Mouse (Mus musculus) lung, postnatal 36 days (tissue): Measurements from ENCODE around the gene Sh3d21.
A peak's percentile ranks its signal among the peaks of the same experiment; 100 is the strongest.
"Not testable (repeated sequence)": the region's sequence is repeated elsewhere in the genome, so short reads cannot be mapped to it uniquely, and the experiment has no call there.

Source experiments
- DNase-seq: peaks from one replicate; pipeline ENCODE4 v3.0.0; 2022; ENCODE audit warnings: mixed read lengths

The Sh3d21 gene

DNA sequence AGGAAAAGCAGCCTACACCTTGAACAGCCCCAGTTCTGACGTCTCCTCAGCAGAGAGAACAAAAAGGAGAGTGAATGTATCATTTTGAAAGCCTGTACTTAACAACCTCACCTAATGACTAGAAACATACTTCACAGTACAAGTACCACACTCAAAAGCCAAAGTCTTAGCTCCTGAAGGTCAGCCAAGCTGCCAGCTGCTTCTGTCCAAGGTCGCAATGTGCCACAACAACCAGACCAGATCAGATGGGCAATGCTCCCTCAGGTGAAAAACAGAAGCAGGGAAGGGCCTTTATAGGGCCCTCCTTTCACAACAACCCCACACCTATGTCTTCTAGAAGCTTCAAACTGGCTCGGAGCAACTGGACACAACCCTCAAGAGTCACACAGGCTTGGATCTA, 2.8 kb upstream of the Sh3d21 start:
- peak; percentile 73 for DNase-seq

DNA sequence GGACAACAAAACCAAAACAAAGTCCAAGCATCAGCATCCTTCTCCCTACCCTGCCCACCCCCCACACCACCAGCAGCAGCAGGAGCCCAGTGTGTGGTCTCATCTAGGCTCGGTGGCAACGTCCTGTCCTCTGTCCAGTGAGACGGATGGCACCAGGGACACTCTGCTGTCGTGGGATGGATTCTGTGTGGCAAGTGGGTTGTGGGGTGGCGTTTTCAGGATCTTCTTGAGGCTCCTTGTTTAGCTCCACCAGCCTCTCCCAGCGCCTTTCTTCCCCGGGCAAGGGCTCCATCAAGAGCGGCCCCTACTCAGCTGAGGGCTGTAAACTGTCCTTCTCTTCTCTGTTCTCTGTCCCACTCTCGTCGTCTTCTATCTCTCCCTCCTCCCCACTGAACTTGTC, 1.8 kb upstream of the Sh3d21 start:
- not testable (repeated sequence) for DNase-seq

DNA sequence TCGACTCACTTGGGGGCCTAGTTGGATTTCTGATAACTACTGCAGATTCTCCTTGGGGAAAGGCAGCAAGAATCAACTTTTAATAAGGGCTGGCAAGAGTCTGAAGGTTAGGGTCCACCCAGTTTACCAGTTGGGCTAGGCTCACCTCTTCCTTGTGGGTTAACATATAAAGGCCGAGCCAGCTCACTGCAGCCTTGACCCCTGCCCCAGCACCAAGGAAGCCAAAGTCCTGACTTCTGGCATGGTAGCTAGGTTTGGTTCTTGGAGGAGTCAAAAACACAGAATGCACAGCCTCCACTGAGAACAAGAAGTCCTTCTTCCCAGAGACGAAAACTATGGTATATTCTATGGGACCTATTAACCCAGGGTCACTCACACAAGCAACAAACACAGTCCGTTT, 394 bp upstream of the Sh3d21 start:
- no peak for DNase-seq

DNA sequence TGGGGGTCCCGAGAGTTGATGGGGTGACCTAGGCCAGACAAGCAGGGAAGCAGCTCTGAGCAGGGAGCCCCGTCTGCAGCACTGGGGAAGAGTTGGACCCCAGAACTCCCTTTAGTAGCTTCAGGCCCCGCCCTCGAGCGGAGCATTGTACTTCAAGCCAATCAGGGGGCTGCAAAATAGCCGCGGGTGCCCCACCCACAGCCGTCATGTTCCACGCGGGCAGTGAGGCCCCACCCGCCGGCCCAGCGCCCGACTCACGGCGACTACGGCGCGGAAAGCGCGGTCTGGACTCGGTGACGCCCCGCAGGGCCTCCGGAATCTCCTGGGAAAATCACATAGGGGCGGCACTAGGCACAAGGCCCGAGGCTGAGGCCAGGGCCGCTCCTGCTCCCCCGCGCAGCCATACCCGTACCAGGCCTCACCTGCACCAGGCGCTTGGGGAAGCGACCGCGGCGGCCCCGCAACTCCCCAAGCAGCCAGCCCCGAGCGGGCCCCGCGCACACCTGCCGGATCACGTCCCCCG, 686 bp downstream of the Sh3d21 start:
- peak; percentile 97 for DNase-seq

DNA sequence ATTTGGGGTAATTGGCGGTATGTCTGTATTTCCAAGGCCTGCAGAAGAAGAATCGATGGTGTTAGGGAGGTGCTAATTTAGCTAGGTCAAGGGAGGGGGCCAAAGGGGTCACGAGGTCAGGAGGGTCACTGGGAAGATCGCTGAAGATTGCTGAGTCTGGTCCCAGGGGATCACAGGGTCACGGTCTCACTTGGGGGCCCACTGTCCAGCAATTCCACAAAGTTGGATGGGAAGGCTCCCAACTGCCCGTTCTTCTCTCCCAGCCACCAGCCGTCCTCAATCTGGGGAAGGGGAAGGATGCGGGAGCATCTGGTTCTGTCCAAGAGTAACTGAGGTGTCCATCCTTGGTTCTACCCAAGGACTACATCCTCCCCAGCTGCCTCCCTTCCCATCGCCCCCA, 1.3 kb downstream of the Sh3d21 start:
- no peak for DNase-seq

DNA sequence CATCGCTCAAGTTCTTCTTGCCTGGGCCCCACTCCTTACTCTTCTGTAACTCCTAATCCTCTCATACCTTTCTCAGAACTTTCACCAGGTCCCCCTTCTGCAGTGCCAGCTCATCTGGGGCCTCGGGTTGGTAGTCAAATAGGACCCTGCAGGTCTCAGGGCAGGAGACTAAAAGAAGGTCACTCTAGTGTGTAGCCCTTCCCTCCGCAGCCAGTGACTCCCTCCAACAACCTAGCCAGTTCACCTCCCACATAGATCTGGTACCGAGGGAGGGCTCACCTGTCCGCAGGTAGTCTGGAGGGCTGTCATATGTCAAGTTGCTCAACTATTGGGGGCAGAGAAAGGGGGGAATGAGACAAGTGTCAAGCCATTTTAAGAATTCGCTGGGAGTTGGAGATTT, 1.8 kb downstream of the Sh3d21 start:
- no peak for DNase-seq

DNA sequence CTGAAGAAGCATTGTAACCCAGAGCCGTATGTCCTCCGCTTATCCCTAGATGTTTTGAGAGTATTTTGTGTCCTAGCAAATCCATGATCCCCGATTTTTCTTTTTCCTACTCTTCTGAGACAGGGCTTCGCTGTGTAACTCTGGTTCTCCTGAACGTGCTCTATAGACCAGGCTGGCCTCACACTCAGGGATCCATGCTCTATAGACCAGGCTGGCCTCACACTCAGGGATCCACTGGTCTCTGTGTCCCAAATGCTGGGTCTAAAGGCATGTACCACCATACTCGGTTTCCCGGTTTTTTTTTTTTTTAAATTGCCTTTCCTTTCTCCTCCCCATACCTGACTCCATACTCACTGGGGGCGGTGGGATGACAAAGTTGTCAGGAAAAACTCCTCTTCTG, 2.3 kb downstream of the Sh3d21 start:
- no peak for DNase-seq

DNA sequence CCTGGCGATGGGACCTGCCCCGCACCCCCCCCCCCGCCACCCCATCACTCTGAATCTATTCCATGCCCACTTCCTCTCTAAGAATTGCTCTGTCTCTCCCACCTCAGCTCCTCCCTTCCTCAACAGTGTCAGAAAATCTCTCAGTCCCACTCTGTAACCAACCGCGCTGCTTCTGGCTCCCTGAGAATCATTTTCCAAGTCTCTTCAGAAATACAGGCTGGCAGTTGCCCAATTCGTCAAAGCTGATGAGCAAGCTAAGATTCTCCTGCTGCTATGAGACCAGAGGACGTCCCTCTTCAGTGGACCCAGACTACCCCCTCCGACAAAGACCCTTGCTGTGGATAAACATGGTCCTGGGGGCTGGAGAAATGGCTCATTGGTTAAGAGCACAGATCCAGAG, 3.8 kb downstream of the Sh3d21 start:
- no peak for DNase-seq

DNA sequence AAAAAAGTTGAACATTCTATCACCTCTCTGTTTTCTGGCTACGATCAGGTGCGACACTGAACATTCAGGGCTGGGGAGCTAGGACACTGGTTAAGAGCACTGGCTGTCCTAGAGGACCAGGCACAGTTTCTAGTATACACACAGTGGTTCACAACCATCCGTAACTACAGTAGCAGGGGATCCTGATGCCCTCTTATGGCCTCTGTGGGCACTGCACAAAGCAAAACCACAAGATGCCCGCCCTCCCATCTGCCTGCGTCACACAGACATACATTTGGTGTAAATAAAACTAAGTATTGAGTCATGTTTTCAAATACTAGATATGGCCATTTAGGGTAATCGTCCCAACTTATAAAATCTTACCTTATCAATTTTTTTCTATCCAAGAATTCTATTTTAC, 5.7 kb downstream of the Sh3d21 start:
- DNase-seq: no peak

DNA sequence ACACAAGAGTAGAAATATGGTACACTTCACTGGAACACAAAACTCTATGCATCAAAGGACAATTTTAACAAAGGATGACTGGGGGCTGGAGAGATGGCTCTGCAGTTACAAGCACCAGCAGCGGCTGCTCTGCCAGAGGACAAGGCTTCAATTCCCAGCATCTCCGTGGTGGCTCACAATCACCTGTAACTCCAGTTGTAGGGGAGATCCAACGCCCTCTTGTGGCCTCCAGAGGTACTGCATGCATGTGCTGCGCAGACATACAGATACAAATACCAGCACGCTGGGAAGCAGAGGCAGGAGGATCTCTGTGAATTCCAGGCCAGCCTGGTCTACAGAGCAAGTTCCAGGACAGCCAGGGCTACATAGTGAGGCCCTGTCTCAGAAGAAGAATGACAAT, 6.7 kb downstream of the Sh3d21 start:
- DNase-seq: peak; percentile 45

DNA sequence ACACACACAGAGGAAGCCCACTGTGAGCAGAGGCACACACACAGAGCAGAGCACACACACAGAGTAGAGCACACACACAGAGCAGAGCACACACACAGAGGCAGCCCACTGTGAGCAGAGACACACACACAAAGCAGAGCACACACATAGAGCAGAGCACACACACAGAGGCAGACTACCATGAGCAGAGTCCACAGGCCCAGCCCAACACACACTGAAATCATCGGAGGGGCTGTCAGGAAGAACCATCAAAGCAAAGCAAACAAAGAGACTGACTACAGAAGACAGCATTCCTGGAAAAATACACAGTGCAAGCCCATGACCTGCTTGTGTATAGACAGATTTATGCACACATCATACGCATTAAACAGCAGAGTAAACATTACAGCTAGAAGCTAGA, 7.4 kb downstream of the Sh3d21 start:
- no peak for DNase-seq

DNA sequence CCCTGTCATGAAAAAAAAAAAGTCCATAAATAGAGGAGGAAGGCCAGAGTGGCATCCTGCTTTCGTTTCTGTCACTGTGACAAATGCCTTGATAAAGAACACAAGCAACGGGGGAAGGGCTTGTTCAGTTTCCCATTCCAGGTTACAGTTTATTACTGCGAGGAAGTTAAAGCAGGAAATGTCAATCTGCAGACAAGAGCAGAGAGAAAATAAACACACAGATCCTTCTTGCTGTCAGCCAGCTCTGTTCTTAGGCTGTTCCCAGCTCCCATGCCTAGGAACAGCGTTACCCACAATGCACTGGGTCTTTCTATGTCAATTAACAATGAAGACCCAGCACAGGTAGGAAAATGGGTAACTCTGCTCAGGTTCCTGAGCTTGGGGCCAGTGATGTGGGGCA, 8.1 kb downstream of the Sh3d21 start:
- peak; percentile 80 for DNase-seq

DNA sequence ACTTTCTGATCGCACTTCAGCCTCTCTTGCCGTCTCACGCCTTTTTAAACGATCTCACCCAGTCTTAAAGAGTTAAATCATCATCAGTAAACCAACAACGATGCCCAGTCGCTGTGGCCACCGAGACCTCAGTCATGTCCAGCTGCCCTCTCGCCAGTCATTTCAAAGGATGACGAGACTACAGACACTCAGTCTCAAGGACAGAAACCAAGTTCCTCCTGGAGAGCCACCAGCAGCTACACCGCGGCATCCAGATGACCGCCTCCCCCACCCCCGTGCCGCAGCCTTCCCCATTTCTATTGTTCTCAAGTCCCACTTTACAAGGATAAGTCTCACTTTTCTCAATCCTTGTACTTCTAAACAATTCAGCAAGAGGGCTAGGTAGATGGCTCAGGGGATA, 10.4 kb downstream of the Sh3d21 start:
- no peak for DNase-seq

DNA sequence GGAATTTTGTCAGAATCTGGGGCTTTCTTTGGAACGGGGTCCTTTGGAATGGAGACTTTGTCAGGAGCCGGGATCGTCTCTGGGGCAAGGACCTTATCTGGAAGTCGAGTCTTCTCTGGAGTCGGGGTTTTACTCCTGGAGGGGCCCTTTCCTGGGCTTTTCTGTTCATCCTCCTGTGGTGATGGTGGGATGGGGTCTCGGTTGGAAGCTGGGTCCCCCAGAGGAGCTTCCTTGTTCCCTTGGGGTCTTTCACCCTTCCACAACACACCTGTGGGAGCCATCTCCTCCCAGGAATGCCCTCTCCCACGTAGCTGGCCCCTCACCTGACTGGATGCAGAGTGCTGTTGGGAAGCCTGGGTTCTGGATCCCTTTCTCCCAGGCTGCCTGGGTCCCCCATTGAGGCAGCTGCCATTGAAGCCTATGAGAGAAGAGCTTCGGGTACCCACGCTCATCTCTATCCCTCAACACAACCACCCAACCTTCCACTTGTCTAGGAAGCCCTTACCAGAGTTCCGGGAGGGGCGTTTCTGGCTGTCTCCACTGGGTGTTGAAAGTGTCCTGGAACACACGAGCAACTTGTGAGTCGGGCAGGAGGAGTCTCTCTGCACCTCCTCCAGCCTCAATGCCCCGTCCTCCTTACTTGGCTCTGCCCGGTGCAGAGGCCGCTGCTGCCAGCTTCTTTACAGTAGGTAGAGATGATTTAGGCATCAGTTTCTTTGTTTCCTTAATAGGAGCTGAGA, 11.4 kb downstream of the Sh3d21 start:
- no peak for DNase-seq

DNA sequence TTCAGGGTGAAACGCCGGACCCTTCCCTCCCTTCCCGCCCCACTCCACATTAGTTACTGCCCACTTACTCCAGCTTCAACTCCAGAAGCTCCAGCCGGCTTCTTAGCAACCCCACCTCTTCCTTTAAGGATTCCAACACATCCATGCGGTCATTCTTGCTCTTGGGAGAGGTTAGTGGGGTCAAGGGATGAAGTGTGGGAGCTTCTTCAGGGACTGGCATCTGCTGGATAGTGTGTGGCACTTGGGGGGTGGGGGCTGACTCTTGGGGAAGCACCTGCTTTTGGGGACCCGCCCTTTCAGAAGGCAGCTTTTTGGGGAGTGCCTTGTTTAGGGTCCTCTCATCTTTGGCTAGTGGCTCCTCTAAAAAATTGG, 12.4 kb downstream of the Sh3d21 start:
- no peak for DNase-seq

DNA sequence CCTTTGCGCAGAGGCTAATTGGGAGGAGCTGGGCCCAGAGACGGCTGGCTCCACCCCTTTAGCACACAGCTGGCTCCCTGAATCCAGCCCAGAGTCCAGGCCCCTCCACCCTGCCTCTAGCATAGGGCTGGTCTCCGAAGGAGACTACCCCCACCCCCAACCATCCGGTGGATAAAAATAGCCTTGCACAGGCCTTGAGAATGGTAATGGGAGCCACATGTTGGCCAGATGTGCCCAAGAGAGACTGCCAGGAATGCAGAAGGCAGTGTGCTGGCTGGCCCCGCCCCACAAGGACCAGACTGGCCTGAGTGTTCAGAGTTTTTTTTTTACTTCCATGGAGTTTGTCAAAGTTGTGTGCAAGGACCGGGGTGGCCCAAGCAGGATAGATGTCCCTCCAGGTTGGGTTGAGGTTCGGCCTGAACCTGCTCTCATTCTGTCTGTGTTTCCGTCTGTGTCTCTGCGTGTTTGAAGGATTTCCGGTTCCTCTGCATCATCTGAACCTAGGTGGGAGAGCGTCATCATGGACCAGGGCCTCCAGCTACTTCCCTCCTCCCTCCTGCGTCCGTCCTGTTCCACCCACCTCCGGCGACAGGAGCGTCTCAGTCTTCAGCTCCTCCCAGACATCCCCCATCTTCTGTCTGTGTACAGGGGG, 12.9 kb downstream of the Sh3d21 start:
- DNase-seq: peak; percentile 88

DNA sequence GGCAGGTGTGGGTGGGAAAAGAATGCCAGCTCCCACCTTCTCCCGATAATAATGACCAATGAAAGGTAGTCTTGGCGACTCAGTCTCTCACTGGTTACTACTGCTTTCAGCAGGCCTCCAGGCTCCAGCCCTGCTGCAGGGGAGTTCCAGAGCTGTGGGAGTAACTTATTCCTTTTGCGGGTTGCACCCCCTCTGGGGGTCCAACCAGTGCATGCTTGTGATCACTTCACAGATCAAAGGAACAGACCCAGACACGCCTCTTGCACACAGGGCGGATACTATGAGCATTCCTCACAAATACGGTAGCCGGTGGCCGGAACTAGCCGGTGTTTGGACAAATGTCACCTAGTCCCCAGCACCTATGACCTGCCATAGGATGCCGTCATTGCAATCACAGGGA, 13.5 kb downstream of the Sh3d21 start:
- no peak for DNase-seq

DNA sequence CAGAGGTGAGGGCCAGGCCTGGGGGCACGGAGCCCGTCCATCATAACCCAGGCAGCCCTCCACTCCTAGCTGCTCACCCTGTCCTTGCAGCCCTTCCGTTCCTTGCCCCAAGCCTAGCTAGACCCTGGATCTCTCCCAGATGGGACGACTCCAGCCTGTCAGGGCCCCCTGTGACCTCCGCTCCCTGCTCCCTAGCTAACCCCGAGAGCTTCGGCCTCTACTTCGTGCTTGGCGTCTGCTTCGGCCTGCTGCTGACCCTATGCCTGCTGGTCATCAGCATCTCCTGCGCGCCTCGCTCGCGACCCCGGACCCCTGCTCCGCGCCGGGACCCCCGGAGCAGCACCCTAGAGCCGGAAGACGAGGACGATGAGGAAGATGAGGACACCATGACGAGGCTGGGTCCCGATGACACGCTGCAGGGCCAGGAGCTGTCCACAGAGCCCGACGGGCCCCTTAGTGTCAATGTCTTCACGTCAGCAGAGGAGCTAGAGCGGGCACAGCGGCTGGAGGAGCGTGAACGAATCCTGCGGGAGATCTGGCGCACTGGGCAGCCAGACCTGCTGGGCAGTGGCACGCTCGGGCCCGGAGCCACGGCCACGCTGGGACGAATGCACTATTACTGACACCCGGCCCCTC, 14.1 kb downstream of the Sh3d21 start:
- no peak for DNase-seq

DNA sequence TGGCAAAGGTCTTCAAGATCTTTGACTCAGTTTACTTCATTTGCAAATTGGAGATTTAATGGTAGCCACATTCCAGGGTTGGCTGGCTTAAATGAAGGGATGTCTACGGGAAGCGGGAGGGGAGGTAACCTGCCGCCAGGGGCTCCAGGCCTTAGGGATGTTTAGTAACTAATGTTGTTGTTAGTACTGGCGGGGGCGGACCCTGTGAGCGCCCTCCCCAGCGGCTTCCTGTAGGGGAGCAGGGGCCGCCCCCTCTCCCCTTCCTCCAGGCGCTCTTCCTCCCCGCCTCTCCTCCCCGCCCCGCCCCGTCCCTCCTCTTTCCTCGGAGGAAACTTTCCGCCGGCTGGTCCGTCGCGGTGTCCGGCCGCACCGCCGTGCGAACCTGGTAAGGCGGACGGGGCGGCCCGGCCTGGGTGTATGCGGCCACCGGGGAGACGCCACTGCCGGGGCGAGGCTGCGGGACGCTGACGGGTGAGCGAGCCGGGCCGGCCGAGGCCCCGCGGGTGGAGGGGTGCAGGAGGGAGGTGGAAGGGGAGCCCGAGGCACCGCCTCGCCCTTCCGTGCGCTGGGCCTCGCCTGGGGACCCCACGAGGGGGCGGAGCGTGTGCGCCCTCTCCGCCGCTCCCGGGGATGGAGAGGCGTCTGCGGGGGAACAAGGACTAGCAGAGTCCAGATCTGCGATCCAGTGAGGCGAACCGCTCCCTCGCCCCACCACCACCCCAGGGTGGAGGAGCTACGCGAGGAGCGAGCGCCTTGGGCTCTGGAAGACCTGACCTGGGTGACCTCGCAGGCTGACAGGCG, 14.9 kb downstream of the Sh3d21 start:
- DNase-seq: peak; percentile 89

DNA sequence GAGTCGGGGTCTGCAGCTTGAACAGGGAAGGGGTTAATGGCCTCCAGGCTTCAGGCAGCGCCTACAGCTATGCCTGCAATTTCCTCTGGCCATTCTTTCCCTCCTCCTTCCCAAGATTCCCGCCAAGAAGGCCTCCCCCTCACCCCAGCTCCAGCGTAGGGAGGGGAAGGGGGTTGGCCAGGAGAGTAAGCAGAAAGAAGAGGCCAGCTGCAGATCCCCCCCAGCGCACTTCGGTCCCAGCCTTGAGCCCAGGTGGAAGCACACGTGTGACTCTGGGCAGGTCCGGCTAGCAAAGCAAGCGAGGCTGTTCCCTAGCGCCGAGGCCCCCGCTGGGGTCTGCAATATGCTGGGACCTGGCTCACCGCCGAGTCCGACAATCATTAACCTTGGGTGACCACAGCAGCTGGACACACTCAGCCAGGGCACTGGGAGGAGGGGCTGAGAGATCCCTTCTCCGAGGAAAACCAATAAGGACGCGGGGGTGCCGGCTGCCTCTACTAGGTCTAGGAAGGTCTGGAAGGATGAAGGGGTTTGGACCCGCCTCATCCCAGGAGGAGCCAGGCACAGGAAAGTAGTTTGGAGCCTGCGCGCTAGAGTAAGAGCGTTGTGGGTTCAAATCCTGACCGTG, 15.6 kb downstream of the Sh3d21 start, which contains the start of gene Eva1b:
Eva1b (plus strand) TSS at position 212 of the 628 bp plus-strand sequence.
- peak; percentile 82 for DNase-seq

DNA sequence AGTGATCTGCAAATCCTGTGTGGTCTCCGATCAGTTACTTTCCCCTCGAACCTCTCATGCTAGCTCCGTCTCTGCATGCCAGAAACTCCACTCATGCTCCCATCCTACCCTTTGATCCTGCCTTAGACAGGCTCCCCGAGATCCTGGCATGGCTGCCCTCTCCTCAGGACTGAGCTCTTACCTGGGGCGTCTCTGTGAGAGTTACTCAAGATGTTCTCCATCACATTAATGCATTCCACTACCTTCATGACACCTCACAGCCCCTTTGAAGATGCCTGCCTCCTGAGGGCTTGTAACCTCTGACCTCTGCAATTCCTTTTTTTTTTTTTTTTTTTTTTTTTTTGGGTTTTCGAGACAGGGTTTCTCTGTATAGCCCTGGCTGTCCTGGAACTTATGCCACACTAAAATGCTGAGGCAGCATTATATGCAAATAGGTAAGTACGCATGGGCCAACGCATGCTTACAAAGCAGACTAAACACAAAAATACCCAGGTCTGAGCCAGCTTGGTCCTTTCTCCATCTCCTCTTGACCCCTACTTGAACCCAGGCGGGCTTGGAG, 16.2 kb downstream of the Sh3d21 start:
- no peak for DNase-seq

DNA sequence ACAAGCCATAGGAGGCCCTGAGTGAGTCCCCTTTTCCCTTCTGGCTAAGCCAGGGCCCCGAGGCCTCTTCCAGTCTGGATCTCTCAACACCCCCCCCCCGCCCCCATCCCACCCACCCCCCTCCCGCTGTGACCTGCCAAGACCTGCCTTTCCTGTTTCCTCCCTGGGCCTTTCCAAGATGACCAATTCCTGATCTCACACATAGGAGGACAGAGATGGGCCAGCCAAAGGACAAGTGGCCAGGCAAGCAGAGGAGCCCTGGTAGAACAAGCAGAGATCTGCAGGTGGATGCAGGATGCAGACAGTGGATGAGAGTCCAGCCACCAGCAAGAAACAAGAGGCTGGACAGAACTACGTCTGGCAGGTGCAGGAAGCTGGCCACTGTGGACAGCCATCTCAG, 17.9 kb downstream of the Sh3d21 start:
- no peak for DNase-seq
